Mouse (Mus musculus): Measurements from ENCODE around the gene Nipsnap1. TPM values are rescaled to one million over a fixed set of nuclear protein-coding genes. Genes with fewer than 3 reads are reported as not detected.

The Nipsnap1 gene
- polyA plus RNA-seq (2012; ENCODE audit: insufficient read depth, insufficient read length, missing spikeins): 24.9 and 35.0 TPM in 2 replicates

- H3K4me3 ChIP-seq (ENCODE audit: insufficient read depth, low read depth, low read length): peak within 1 kb of the TSS; percentile 79
- peaks cover 8% of the 10 kb centered on the region for H3K4me1 ChIP-seq (ENCODE audit: control insufficient read depth, insufficient read depth, insufficient read length, low read length)
- H3K27ac ChIP-seq (replicated peaks; ENCODE audit: low read depth, low read length): no peak within 1 kb of the TSS
These were observed at the start of gene Nipsnap1 for GRCm38 (mm10) chr11:4873755-4874475. Gene Nipsnap1 (plus strand): TSS chr11:4873951.

GRCm38 (mm10) chr11:4826152-4826778, 47.5 kb upstream of the Nipsnap1 start:
- Histone ChIP-seq H3K27ac (replicated peaks; ENCODE audit: low read depth, low read length) (no peak overlapping the region), H3K4me1 (ENCODE audit: control insufficient read depth, insufficient read depth, insufficient read length, low read length) (no peaks in the 10 kb centered on the region), H3K4me3 (ENCODE audit: insufficient read depth, low read depth, low read length) (no peak overlapping the region)

- no peak overlapping the region for H3K4me3 ChIP-seq (ENCODE audit: insufficient read depth, low read depth, low read length)
- no peak overlapping the region for H3K27ac ChIP-seq (replicated peaks; ENCODE audit: low read depth, low read length)
- H3K4me1 ChIP-seq (ENCODE audit: control insufficient read depth, insufficient read depth, insufficient read length, low read length): no peaks in the 10 kb centered on the region
These were observed 46.4 kb upstream of the Nipsnap1 start for GRCm38 (mm10) chr11:4827340-4827739.

GRCm38 (mm10) chr11:4827916-4828315, 45.8 kb upstream of the Nipsnap1 start:
- Histone ChIP-seq H3K4me1 (ENCODE audit: control insufficient read depth, insufficient read depth, insufficient read length, low read length) (no peaks in the 10 kb centered on the region; the same call in 1 of the 2 replicates), H3K27ac (replicated peaks; ENCODE audit: low read depth, low read length) (no peak overlapping the region), H3K4me3 (ENCODE audit: insufficient read depth, low read depth, low read length) (no peak overlapping the region)

GRCm38 (mm10) chr11:4831066-4831465, 42.7 kb upstream of the Nipsnap1 start:
- Histone ChIP-seq H3K27ac (replicated peaks; ENCODE audit: low read depth, low read length) (no peak overlapping the region), H3K4me3 (ENCODE audit: insufficient read depth, low read depth, low read length) (no peak overlapping the region), H3K4me1 (ENCODE audit: control insufficient read depth, insufficient read depth, insufficient read length, low read length) (no peaks in the 10 kb centered on the region; the same call in 1 of the 2 replicates)

DNA sequence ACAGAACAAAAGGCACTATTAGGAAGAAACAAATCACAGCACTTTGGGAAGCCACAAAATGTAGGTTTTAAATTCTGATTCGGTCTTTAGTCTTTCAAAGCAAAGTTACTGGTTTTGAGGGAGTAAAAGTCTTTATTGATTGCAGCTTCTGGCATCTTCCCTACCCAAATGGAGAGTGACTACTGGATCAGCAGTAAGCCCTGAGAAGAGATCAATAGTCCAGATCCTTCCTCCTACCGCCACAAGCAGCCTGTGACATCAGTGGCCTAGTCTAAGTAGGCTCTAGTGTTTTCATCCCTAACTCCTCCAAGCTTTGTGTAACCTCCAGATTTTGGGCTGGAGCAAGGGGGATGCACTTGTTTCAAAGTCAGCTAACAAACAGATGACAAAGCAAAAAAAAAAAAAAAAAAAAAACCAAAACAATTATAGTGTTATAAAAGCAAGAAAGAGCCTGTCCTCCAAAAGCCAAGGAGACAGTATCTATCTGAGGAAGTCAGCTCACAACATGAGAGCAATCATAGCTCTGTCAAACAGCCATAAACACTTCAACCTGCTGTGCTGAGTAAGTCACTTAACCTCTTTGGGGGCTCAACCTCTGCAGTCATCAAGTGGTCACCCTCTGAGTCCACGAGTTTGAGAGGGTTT, 40.3 kb upstream of the Nipsnap1 start:
- Histone ChIP-seq H3K27ac (replicated peaks; ENCODE audit: low read depth, low read length) (no peak overlapping the region), H3K4me1 (ENCODE audit: control insufficient read depth, insufficient read depth, insufficient read length, low read length) (no peaks in the 10 kb centered on the region; the same call in 1 of the 2 replicates), H3K4me3 (ENCODE audit: insufficient read depth, low read depth, low read length) (no peak overlapping the region)

DNA sequence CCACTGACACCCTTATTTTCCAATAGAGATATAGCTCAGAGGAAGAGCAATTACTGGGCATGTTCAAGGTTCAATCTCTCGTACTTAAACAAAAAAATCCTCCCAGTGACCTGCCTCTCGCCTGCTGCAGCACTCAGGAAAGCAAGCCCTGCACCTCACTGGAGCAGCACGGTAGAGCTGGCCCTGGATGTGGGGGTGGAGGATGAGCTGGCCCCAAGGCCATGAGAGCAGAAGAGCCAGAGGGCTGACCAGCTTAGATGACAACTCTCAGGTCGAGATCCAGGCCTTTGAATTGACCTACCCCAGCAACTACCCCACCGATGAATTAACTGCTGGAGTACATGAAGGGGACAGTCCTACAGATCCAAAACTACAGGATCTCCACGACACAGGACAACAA, 38.3 kb upstream of the Nipsnap1 start:
- Histone ChIP-seq H3K27ac (replicated peaks; ENCODE audit: low read depth, low read length) (no peak overlapping the region), H3K4me1 (ENCODE audit: control insufficient read depth, insufficient read depth, insufficient read length, low read length) (no peaks in the 10 kb centered on the region; the same call in 1 of the 2 replicates), H3K4me3 (ENCODE audit: insufficient read depth, low read depth, low read length) (no peak overlapping the region)

DNA sequence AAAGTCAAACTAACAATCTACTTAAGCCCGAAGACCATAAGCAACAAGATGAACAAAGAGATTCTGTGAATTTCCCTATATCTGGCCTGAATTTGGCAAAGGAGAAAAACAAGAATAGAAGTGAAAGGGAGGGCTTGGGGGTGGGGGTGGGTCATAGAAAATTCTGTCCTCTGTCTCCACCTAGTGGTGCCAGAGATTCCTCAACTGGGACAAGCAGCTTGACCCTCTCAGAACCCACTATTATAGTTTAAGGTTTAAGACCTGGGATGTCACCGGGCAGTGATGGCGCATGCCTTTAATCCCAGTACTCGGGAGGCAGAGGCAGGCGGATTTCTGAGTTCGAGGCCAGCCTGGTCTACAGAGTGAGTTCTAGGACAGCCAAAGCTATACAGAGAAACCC, 37.0 kb upstream of the Nipsnap1 start:
- H3K4me3 ChIP-seq (ENCODE audit: insufficient read depth, low read depth, low read length): no peak overlapping the region
- H3K27ac ChIP-seq (replicated peaks; ENCODE audit: low read depth, low read length): no peak overlapping the region
- no peaks in the 10 kb centered on the region; the same call in 1 of the 2 replicates for H3K4me1 ChIP-seq (ENCODE audit: control insufficient read depth, insufficient read depth, insufficient read length, low read length)

DNA sequence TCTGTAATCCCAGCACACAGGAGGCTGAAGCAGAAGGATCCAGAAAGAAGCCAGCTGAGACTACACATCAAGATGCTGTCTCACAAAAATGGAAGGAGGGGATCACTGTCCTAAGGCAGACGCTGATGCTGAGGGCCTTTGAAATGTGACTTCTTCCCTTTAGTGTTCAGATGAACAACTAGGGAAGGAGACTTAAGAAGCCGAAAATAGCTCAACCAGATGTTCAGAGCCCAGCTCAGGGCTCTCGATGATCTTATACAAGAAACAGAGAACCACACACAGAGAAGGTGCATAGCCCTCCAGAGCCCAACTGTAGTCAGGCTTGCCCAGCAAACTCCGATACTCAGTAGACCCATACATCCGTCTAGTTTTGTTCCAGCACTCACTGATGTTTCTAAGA, 36.4 kb upstream of the Nipsnap1 start:
- no peak overlapping the region for H3K27ac ChIP-seq (replicated peaks; ENCODE audit: low read depth, low read length)
- no peak overlapping the region for H3K4me3 ChIP-seq (ENCODE audit: insufficient read depth, low read depth, low read length)
- no peaks in the 10 kb centered on the region; the same call in 1 of the 2 replicates for H3K4me1 ChIP-seq (ENCODE audit: control insufficient read depth, insufficient read depth, insufficient read length, low read length)

DNA sequence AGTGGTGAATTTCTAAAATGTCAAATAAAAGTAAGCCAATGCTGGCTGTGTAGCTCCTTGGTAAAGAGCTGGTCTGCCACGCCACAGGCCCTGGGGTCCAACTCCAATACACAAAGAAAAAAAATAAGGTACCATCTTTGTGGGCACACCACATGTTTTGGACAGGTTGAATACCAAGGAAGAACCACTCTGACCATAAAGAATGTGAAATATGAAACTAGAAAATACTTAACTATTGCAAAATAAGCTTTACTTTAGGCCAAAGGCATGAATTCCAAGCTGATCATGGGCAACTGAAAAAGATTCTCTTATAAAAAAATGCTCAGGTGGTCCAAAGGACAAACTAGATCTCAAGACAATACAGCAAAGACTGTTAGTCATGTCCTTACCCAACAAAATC, 35.5 kb upstream of the Nipsnap1 start:
- Histone ChIP-seq H3K4me3 (ENCODE audit: insufficient read depth, low read depth, low read length) (no peak overlapping the region), H3K4me1 (ENCODE audit: control insufficient read depth, insufficient read depth, insufficient read length, low read length) (no peaks in the 10 kb centered on the region; the same call in 1 of the 2 replicates), H3K27ac (replicated peaks; ENCODE audit: low read depth, low read length) (no peak overlapping the region)

DNA sequence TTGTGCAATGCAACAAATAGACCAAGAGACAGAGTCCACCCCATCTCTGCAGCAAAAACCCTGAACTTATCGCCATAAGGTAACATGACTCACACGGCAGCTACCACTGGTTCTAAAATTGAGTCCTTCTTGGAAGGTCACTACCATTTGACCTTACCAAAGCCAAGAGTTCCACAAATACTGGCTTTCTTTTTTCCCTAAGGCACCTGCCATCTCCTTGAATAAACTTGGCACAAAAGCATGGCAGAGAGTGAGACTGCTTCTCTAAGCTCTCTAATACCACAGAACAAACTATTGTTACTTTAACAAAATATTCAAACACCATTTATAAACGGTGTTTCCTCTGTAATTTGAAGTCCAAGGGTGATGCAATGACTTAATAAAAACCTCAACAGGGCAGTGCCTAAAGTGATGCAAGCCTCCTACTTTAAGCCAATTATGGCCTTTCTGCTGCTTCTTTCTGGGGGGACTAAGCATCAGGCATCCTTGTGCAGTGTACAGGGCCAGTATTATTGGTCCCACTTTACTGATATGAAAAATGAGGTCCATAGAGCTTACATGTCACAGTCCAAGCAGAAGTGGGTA, 32.7 kb upstream of the Nipsnap1 start:
- no peaks in the 10 kb centered on the region for H3K4me1 ChIP-seq (ENCODE audit: control insufficient read depth, insufficient read depth, insufficient read length, low read length)
- no peak overlapping the region for H3K4me3 ChIP-seq (ENCODE audit: insufficient read depth, low read depth, low read length)
- H3K27ac ChIP-seq (replicated peaks; ENCODE audit: low read depth, low read length): no peak overlapping the region

DNA sequence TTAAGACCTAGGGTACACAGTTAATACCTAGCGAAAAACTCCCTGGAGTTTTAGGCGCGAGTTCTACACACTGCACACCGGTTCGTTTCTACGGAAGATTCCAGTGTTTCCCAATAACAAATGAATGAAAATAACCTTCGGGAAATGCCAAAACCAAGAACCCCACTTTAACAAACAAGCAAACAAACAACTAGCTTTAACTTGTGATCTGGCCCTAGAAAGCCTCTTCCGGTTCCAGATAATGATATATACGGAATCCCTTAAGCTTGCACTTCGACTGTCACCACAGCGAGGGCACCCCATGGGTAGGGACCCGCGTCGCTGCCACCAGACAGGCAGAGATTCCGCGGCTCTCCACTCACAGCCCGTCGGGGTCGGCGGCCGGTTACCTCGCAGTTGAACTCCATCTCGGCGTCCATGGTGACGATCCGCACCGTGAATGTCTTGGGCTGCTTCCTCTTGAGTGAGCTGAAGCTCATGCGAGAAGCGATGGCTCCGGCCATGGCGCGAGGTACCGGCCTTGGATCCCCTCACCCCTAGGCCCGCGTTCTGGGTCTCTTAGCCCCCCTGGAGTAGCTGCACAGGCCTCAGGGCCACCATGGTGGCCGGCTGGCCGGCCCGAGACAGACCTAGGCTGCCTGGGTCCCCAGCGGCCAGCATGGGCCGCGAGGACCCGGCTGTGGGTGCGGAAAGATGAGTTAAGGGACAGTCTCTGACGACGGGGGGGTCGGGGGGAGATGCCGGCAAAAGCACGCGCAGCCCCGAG, 25.1 kb upstream of the Nipsnap1 start:
- H3K4me3 ChIP-seq (ENCODE audit: insufficient read depth, low read depth, low read length): peak overlapping the region; percentile 98
- peak overlapping the region; percentile 68 for H3K27ac ChIP-seq (replicated peaks; ENCODE audit: low read depth, low read length)
- peaks cover 2% of the 10 kb centered on the region; the same call in 1 of the 2 replicates for H3K4me1 ChIP-seq (ENCODE audit: control insufficient read depth, insufficient read depth, insufficient read length, low read length)

DNA sequence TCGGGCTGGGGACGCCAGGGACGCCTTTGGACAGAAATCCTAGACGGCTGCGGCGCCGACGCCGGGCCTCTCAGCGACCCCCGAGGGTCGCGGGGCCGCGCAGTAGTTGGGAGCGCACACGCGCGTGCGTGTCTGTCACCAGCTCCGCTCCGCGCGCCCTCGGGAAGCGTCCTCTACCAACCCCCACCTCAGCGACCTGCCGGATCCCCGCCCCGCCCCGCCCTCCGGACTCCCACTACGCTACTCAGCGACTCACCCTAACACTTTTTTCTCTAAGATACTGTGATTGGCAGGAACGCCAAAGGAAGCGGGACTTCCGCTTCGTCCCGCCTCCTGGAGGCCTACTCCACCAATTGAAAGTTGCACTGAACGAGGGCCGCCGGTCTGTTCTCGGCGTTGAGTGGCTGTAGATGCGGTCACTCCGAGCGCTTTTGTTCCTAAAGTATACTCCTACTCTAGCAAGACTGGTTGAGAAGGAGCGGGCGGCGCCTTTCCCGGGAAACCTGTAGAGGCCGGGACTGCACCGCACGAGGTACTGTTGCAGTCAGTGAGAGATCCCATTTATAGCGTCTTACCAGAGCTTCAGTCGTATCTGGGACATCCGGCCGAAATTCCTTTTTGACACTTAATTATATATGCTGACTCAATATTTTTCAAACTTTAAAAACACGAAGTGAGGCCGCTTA, 24.4 kb upstream of the Nipsnap1 start, which contains the start of gene Nf2:
Gene Nf2, minus strand, starts transcription at position 279 of the 686 bp plus-strand sequence.
- H3K4me3 ChIP-seq (ENCODE audit: insufficient read depth, low read depth, low read length): peak within 1 kb of the TSS; percentile 98
- peak within 1 kb of the TSS; percentile 68 for H3K27ac ChIP-seq (replicated peaks; ENCODE audit: low read depth, low read length)
- H3K4me1 ChIP-seq (ENCODE audit: control insufficient read depth, insufficient read depth, insufficient read length, low read length): peaks cover 2% of the 10 kb centered on the region; the same call in 1 of the 2 replicates

GRCm38 (mm10) chr11:4850404-4850803, 23.3 kb upstream of the Nipsnap1 start:
- H3K27ac ChIP-seq (replicated peaks; ENCODE audit: low read depth, low read length): no peak overlapping the region
- H3K4me3 ChIP-seq (ENCODE audit: insufficient read depth, low read depth, low read length): no peak overlapping the region
- H3K4me1 ChIP-seq (ENCODE audit: control insufficient read depth, insufficient read depth, insufficient read length, low read length): peaks cover 2% of the 10 kb centered on the region; the same call in 1 of the 2 replicates

Data from brown adipose tissue, adult 24 weeks (tissue).